Mouse (Mus musculus): Measurements from ENCODE around the gene Clcnka.

DNA sequence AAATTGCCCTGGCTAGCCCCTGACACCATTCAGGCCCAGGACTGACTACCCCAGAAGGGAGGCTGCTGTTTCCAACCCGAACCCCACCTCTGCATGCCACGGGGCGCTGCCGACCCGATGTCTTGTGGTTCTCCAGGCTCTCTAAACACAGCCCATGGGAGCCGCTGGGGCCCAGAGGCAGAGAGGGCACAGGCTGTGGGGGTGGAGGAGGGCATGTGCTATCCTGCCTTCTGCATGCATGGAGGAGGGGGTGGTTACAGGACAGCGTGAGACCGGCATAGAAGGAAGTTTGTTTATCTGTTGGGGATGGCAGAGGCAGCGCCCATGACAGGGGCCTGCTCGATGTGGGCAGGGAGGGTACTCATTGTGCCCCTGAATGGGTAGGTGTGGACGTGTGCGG lies 48.5 kb downstream of the Clcnka start:
- TF ChIP-seq POLR2A (IDR thresholded peaks at IDR 0.05; ENCODE audit: control insufficient read depth, extremely low read depth, insufficient read depth, low read length, poor library complexity) (no peak), CTCF (IDR thresholded peaks at IDR 0.05; ENCODE audit: borderline replicate concordance, control insufficient read depth, extremely low read depth, insufficient read depth, low read length, poor library complexity) (no peak)
